10 mouse cellular contexts compared by ENCODE assay signal in the genomic region with DNA sequence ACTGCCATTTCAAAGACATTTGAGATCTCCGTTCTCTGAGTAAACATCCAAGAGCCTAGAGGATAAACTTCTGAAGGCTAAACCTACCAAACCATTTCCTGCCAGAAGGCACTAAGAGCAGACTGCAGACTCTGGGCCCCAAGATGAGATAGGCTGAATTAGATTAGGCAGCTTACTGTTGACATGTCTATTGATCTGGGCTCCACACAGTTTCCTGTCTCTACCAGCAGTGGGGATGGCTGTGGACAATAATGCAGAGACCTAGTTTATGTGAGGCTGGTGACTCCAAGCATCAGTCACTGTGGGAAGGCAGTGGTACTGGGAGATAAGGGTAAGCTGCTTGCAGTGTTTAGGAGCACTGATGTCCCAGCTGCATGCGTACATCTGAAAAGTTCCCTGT.
DNase-seq lines count a peak whose midpoint lies in the region; ATAC-seq and TF ChIP-seq lines count a peak whose summit lies in the region.
"Had no signal": no experiment of that assay in that cellular context is flagged by ENCODE, and none has a peak within 500 bp of the region (broad histone marks: within the 10 kb centered on the region; RNA-seq: fewer than 3 reads in every experiment).

No protein-coding gene starts in this region.

- TF ChIP-seq POLR2A in lung, adult 2 months (IDR thresholded peaks at IDR 0.05; ENCODE audit: borderline replicate concordance, extremely low read depth, low read depth, low read length): no peak

- ATAC-seq in intestine, embryonic 14.5 days (replicated peaks; ENCODE audit: low FRiP score, low TSS enrichment, low read depth): peak; percentile 61; the same call in 1 of the 2 replicates
- no peak for ATAC-seq in hindbrain, postnatal 0 days

- peak; percentile 30 to 59 for DNase-seq in lung, adult 18-20 months
- no peak for DNase-seq in lung, adult 2 months
- no peak for DNase-seq in intestine, embryonic 14.5 days (ENCODE audit: low spot score)
- peak; percentile 23 for DNase-seq in lung, postnatal 14 days
- peak; percentile 17 to 25 for DNase-seq in thymus, postnatal 36 days
- DNase-seq in layer of hippocampus, adult 2 months (ENCODE audit: low spot score in 2 of 2): no peak
- DNase-seq in cerebellum, postnatal 14 days: no peak
- DNase-seq in hindbrain, postnatal 0 days (ENCODE audit: low spot score): no peak
- DNase-seq: adrenal gland, postnatal 25 days; kidney, adult 18-20 months had no signal

- no peaks in the 10 kb centered on the region; the same call in 1 of the 2 replicates for H3K4me1 ChIP-seq in lung, adult 2 months (ENCODE audit: control insufficient read depth, insufficient read depth, low read length)
- H3K4me1 ChIP-seq in intestine, embryonic 14.5 days (replicated peaks; ENCODE audit: control insufficient read depth, insufficient read depth, low read length): peaks cover 13% of the 10 kb centered on the region; the same call in 1 of the 2 replicates
- no peaks in the 10 kb centered on the region for H3K4me1 ChIP-seq in hindbrain, postnatal 0 days (ENCODE audit: insufficient read depth, low read length)

- H3K4me2 ChIP-seq in intestine, embryonic 14.5 days (ENCODE audit: low read length): no peak overlapping the region
- no peak overlapping the region for H3K4me2 ChIP-seq in hindbrain, postnatal 0 days (ENCODE audit: low read depth, low read length)

- H3K27me3 ChIP-seq in intestine, embryonic 14.5 days (replicated peaks; ENCODE audit: control insufficient read depth, insufficient read depth, low read length): no peaks in the 10 kb centered on the region
- no peaks in the 10 kb centered on the region for H3K27me3 ChIP-seq in hindbrain, postnatal 0 days (ENCODE audit: insufficient read depth, low read length)

- no peaks in the 10 kb centered on the region for H3K9me3 ChIP-seq in intestine, embryonic 14.5 days (ENCODE audit: control insufficient read depth, low read length)
- H3K9me3 ChIP-seq in hindbrain, postnatal 0 days (ENCODE audit: low read length): no peaks in the 10 kb centered on the region

- 49% methylated on average over 2 of the region's 2 CpGs for WGBS in lung, adult 2 months
- WGBS in intestine, embryonic 14.5 days: 38% methylated on average over 2 of the region's 2 CpGs
- 85% methylated on average over 2 of the region's 2 CpGs for WGBS in hindbrain, postnatal 0 days

- H3K9ac ChIP-seq in intestine, embryonic 14.5 days (ENCODE audit: low read length): no peak overlapping the region
- no peak overlapping the region for H3K9ac ChIP-seq in hindbrain, postnatal 0 days (replicated peaks; ENCODE audit: low read length)

- no peak overlapping the region for H3K27ac ChIP-seq in intestine, embryonic 14.5 days (ENCODE audit: low read depth)
- H3K27ac ChIP-seq in layer of hippocampus, adult 2 months: no peak overlapping the region
- no peak overlapping the region for H3K27ac ChIP-seq in hindbrain, postnatal 0 days

- no peaks in the 10 kb centered on the region for H3K36me3 ChIP-seq in intestine, embryonic 14.5 days (ENCODE audit: control insufficient read depth, insufficient read depth, low read length)
- H3K36me3 ChIP-seq in hindbrain, postnatal 0 days (ENCODE audit: insufficient read depth, low read length): no peaks in the 10 kb centered on the region

- TF ChIP-seq CTCF in lung, adult 2 months (IDR thresholded peaks at IDR 0.05; ENCODE audit: insufficient read depth, low read length): no peak
- TF ChIP-seq CTCF in layer of hippocampus, adult 2 months (conservative IDR thresholded peaks at IDR 0.05): no peak
- no peak for TF ChIP-seq CTCF in hindbrain, postnatal 0 days (IDR thresholded peaks at IDR 0.05; ENCODE audit: low read depth)

- H3K4me3 ChIP-seq in lung, adult 2 months (replicated peaks; ENCODE audit: extremely low read depth, low read depth, low read length): no peak overlapping the region
- no peak overlapping the region for H3K4me3 ChIP-seq in intestine, embryonic 14.5 days (ENCODE audit: low read depth, low read length)
- H3K4me3 ChIP-seq in layer of hippocampus, adult 2 months: no peak overlapping the region
- no peak overlapping the region for H3K4me3 ChIP-seq in hindbrain, postnatal 0 days (ENCODE audit: low read length)

Comparison
In these comparisons a context has a peak if more than half of its experiments do, and no peak if none do; other contexts are left out.
1. DNase-seq: peak in lung, adult 18-20 months (2 of 2), lung, postnatal 14 days (single experiment) and thymus, postnatal 36 days (2 of 2); none in lung, adult 2 months (single experiment), intestine, embryonic 14.5 days (single experiment), layer of hippocampus, adult 2 months (0 of 2), cerebellum, postnatal 14 days (0 of 2) and hindbrain, postnatal 0 days (single experiment).